Mouse (Mus musculus) T-cell, adult 2 months (primary cell): Measurements from ENCODE around the gene Pdzd9.
"Not testable (repeated sequence)": the region's sequence is repeated elsewhere in the genome, so short reads cannot be mapped to it uniquely, and the experiment has no call there.

Experiments
- DNase-seq: peaks from one replicate; pipeline ENCODE4 v3.0.0; 2022; ENCODE audit warnings: low spot score

The Pdzd9 gene

DNA sequence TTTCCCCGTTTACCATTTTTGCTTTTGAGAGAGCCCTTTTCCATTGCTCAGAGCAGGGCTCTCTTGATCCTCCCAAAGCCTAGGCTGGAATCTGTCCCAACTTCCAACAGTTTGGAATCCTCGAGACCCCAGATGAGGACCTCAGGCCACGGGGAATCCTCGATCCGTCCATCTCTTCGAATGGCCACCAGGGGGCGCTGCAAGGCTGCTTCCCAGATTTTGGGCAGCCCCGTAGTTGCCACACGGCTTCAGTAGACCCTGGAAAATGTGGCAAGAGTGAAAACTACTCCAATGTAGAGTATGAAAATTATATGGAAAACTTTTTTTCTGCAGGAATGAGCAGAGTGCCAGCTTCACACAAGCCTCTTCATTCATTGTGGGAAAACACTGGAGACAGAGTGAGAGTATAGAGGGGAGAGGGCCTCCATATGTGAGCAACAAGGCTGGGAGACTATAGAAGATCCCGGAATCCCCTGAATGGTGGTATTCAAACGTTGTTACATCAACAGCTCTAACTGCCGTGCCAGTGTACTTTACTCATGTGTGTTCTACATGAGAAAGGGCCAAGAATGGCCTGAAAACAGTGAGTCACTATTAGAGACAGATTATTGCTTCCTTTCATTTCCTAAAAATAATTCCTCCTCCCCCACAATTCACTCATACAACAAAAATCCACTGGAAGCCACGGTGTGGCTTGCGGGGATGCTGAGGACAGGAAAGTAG, at the start of gene Pdzd9:
Pdzd9 (minus strand) TSS at position 191 of the 723 bp plus-strand sequence.
- peak; percentile 47 for DNase-seq

DNA sequence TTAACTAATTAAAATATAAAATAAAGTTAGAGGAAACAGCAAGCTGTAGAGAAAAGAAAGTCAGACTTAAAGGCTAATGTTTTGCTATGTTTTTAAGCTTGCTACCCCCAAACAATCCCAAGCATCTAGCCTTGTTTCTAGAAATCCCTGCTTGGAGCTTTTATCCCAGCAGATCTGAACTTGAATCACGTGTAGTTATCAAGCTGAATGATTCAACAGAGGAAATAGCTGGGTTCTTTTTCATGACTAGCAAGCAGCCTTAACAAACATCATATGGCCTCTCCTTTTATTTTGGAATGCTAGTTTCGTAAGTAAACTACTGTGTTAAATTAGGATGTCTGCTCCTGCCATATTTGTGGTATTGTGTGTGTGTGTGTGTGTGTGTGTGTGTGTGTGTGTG, 47.1 kb upstream of the Pdzd9 start:
- DNase-seq: no peak

DNA sequence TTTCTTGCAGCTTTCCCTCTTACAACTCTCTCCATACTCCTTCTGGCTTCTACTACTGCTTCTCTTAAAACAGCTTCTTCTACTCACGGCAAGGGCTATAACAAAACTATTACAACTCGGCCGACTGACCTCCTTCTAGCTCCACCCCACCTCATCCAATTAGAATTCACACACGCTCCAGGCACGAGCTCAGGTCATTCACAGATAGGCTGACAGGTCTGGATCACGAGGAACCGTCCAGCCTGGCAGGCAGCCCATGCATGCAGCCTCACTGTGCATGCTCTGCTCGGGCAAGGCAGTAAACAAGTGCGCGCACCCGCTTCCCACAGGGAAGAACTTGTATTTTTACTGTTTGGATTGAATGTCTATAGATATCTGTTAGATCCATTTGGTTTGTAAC, 43.8 kb upstream of the Pdzd9 start:
- not testable (repeated sequence) for DNase-seq

DNA sequence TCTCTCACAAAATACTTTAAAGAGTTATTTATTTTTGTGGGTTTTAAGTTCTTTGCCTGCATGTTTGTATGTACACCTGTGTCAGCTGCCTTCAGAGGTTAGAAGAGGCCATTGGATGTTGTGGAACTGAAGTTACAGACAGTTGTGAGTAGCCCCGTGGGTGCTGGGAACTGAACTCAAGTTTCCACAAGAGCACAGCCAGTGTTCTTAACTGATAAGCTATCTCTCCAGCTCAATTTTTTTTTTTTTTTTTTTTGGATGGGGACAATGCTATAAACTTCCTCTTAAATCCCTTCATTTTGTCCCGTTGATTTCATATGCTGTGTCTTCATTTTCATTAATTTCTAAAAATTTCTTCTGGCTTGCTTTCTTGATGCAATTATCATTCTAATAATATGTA, 43.1 kb upstream of the Pdzd9 start:
- no peak for DNase-seq

DNA sequence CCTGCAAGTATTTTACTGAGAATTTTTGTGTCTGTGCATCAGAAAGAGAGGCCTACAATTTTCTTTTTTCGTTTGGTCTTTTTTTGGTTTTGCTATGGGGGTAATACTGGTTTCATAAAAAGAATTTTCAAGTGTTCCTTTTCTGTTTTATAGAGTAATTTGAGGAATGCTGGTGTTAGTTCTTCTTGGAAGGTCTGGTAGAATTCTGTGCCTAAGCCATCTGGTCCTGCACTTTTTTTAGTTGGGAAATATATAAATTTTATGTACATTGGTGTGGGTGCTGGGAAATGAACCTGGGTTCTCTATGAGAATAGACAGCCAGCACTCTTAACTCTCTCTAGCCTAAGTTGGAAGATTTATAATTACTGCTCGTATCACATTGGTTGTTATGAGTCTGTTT, 41.9 kb upstream of the Pdzd9 start:
- DNase-seq: no peak

DNA sequence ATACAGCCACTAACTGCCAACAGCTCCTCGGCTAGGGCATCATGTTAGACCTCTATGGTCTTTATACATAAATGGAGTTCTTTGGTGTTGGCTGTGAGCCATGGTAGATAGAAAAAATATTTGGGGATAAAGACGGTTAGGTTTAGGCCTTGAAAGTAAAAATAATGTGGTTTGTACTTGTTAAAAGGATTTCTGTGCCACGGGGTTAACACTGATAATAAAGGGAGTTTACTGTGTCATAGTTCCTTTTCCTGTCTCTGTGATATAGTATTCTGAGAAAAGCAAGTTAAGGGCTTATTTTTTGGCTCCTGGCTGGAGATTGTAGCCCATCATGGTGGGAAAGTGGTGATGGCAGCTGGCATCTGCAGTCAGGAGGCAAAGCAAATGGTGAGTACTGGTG, 33.7 kb upstream of the Pdzd9 start:
- no peak for DNase-seq

DNA sequence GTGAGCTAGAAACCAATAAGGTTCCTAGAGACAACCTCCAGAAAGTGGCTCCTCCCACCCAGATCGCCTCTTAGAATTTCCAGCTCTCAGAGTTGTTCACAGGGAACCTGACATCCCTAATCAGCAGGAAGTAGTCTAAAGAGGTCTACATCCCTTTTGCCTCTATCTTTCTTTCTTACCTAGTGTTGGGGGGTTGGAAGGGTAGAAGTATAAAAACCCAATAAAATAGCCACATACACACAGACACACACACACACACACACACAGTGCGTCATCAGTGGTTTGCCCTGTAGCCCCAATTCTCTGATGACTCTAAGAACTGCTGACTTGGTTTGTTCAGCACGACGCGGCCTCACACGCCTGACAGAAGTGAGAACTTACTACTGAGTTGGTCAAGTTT, 29.4 kb upstream of the Pdzd9 start:
- DNase-seq: peak; percentile 45

DNA sequence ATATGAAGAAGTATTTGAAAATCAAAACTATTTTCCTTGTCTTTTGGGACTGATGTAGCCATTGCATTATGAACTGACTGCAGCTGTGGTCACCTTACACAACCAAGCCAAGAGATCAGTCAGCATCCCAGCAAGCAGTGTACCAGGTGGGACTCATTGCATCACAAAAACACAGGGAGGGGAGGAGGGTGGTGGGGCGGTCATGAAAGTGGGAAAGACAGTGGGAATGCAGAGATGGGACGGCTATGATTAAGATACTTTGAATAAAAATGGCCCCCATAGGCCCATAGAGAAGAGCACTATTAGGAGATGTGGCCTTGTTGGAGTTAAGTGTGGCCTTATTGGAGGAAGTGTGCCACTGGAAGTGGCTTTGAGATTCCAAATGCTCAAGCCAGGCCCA, 26.2 kb upstream of the Pdzd9 start:
- DNase-seq: no peak

DNA sequence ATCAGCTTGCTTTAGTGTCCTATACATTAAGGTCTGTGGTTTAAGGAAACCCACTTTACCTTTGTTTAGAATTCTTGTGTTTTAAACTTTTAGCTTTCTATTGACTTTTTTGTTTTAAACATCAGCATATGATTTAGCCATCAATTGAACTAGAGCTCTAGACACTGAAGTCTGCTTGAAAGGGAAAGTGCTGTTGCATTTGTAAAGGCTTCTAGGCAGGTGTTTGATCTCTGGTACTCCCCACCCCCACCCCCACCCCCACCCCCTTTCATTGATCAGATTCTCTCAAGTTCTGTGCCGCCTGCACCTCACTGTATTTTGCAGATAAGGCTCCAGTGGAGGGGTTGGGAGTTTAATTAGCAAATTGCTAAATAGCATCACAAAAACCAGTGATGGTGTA, 25.5 kb upstream of the Pdzd9 start:
- DNase-seq: no peak

DNA sequence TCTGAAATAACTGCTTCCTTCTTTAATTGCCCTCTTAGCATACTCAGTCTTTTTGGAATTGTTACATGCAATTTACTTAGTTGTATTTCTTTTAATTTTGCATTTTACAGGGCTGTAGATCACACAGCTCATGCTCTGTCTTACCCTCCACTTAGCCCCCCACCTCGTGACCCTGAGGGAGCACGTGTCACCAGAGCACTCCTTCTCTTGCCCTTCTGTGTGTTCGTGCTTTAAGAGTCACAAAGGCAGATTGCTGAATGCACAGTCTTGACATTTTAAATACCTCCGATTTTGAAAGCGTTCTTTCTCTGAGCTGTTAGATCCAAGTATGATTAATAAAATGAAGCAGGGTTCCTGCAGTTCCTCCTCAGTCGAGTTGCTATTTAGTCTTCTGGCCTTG, 25.1 kb upstream of the Pdzd9 start:
- DNase-seq: no peak

DNA sequence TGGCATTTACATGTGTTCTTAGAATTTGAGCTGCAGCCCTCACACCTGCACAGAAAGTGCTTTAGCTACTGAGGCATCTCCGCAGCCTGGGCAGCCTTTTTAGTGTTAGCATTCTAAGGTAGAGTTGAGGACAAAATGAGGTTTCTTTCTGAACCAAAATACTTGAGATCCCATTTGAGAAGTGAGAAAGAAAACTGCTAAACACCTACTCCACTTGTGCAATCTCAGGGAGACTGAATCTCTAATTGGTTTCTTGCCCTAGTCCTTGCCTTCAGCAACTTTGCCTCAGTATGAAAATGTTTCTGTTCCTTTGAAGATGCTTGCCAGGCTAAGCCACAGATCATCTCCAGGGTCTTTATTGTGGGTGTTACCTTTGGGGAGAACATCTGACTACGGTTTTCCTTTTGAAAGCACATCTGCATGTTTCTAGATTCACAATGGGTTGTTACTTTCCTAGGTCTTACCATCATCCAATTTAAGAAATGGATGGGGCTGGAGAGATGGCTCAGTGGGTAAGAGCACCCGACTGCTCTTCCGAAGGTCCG, 23.8 kb upstream of the Pdzd9 start:
- peak; percentile 50 for DNase-seq

DNA sequence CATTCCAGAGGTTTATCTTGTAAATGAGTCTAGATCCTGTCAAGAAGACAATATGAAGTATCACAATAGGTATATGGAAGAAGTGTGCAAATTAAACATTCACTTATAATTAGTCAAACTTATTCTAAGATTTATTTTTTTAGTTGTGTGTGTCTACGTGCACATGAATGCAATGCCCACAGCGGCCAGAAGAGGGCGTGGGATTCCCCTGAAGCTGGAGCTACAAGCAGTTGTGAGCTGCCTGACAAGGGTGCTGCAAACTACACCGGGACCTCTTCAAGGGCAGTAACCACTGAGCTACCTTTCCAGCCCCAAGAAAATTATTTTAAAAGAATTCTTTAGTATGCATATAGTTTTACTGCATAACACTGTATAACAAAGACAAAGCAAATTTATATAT, 20.5 kb upstream of the Pdzd9 start:
- peak; percentile 26 for DNase-seq

DNA sequence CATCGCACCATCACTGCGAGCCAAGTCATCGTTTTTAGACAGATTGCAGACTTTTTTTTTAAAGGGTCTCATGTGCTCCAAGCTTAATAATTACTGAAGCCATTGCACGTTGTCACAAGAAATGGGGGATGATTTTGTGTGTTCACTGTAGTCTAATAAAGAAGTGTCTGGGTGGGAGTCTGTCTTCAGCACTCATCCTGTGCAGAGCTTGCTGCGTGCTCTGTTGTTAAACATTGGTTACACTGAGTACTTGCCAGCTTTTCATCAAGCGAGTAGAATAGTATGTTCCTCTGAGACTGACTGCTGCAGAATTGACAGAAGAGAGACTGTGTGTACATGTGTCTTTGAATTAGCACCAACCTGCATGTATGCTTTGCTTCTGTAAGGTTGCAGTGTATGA, 15.1 kb upstream of the Pdzd9 start:
- DNase-seq: no peak

DNA sequence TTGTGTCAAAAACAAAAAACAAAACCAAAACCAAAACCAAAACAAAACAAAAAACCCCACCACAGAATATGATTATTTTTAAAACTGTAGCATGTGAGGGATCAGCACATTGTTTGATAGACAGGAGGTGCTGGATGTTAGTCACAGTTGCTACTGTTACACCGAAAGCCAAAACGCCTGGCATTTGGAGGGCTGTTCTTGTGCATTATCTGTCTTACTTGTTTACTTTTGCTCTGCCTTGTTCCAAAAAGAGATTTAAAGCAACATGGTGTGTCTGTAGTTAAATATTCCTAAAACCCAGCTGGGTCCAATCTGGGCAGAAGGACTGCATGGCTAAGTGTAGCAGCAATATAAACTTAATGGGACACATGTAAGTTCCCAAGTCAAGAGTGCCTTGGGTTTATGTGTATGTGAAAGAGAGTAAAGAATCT, 14.6 kb upstream of the Pdzd9 start:
- no peak for DNase-seq

DNA sequence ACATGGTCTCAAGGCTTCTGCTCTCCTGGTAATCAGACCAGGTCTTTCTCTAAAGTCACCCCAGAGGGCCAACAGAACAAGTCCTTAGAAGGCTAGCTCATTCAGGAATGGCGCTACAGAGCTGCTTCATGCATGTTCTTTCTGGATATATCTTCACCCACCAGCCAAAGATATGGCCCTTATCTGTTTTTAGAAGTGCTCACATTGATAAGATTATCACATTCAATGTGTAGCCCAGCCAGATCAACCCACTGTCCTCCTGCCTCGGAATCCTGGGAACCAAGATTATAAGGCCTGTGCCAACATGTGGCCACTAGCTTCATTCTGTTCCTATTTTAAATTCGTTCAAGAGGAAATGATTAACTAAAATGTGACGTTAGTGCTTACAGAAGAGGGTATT, 11.9 kb upstream of the Pdzd9 start:
- no peak for DNase-seq

DNA sequence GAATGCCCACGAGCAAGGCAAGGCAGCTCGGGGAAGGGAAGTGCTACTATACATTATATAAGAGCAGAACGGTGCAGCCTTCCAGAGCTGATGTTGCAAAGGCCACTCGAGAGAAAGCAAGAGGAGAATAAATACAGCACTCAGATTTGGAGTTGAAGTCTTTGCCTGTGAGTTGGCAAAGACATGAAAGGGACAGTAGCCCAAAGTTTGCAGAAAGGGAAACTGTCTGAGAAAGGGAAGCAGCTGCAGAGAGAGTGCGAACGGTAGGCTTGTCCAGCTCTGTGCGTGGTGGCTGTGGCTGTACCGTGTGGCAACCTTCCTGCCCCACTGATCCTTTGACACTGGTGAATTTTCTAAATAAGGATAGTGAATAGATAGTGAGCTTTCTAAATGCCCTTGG, 8.9 kb upstream of the Pdzd9 start:
- DNase-seq: no peak

DNA sequence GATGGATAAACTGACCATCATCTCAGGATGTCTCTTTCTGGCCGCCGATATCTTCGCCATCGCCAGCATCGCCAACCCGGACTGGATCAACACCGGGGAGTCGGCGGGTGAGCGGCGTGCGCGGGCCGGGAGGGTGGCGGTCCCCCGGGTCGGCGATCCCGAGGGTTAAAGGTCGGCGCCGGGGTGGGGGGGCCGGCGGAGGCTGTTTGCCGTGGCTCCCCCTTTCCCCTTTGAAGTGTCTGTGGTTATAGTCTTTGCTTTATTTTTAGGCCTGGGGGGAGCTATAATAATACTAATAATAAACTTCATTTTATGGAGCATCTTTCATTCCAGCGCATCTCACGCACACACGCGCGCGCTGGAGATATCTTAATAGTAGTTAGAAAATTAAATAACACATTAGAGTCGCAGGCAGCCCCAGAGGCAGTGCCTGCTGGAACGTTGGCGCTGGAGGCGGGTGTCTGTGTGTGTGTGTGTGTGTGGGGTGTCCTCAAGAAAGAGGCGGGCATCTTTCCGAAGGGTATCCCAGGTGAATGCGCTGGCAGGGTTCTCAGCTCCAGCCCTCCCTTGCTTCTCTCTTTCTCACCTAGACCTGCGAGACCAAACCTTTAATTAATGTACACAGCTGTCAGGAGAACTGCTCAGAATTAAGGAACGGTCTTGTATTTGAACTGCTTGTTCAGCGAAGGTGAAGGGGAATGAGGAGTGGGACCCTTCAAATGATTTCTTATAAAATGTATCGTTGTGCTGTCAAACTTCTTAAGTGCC, 7.8 kb upstream of the Pdzd9 start:
- peak; percentile 14 for DNase-seq

DNA sequence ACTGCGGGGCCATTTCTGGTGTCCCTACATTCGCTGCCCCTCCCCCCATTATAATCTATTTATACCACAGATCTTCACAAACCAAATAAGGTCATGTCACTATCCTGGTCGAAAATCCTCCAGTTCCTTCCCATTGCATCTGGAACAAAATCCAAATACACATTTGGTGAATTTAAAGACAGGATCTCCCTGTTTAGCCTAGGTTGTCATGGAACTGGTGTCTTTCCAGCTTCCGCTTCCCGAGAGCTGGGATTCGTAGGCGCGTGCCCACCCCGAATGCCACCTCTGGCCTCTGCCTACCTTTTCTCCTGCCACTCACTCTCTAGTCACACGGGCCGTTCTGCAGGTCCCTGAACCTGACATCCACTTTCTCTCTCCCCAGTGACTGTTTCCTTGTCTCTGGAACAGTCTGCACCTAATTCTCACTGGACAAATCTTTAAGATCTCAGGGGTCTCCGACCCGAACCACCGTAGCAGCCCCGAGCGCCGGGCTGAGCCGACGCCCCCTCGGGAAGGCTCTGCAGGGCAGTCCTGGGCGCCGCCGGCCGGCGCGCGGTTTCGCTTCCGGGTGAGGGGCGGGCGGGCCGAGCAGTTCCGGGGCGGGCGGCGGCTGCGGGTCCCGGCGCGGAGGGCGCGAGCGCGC, 7.0 kb upstream of the Pdzd9 start, which contains the start of gene Mosmo:
Mosmo (plus strand) TSS at position 618 of the 643 bp plus-strand sequence.
- peak; percentile 61 for DNase-seq

DNA sequence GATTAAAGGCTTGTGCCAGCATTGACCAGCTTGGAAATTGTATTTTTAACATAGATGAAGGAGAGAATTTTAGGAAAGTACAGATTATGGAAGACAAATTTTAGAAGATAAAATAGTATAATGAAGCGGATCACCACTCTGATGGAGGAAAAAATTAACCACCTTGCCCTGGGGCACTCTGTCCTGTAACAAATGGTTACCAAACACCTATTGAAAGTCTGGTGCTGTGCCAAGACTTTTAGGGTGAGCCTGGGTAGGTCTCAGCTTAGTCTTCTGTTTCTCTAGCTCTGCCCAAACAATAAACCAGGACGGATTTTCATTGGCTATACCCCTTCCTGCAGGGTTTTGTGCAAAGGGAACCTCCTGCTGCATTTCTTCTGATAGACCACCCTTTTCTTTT, 1.1 kb upstream of the Pdzd9 start:
- no peak for DNase-seq

DNA sequence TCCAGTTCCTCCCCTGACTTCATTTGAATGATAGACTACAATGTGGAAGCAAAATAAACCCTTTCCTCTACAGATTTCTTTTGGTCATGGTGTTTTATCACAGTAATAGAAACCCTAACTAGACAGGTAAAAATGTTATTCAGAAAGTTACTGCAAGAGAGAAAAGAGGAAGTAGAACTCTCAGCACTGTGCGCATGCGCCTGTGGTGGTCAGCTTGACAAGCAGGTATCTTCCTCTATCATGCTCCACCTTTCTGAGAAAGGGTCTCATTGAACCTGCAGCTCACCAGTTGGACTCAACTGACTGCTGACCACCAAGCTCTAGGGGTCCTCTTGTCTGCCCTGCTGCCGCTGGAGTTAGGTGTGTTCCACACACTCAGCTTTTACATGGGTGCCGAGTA, 8.1 kb downstream of the Pdzd9 start:
- DNase-seq: no peak

DNA sequence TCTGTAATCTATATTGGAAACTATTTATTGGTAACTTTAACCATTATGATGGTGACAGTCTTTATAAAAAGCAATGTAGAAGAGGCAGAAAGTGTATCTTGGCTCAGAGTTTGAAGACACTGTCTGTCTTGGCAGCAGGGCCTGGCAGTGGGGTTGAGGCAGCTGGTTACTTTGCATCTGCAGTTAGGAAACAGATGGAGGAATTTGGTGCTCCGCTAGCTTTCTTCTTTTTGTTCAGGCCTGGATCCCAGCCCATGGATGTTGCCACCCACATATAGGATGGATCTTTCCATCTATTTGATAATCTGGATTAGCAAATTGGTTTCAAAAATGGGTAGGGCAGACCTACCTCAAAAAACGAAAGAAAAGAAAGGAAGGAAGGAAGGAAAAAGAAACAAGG, 22.3 kb downstream of the Pdzd9 start:
- no peak for DNase-seq

DNA sequence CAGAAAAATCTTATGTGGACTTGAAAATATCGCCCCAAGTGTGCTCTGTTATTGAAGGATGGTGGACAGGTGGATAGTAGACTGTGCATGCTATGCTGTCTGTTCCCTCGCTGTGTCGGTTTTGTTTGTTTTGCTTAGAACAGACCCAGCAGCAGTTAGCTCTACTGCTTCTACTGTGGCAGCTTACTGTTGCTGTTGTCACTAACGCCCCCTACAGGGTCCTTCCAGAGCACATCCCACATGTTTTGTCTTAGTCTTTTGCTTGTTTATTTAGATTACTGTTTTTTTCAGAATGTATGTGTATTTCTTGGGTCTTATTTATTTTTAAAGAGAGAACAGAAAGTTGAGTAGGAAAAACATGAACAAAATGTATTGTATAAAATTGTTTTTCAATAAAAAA, 26.9 kb downstream of the Pdzd9 start:
- no peak for DNase-seq

DNA sequence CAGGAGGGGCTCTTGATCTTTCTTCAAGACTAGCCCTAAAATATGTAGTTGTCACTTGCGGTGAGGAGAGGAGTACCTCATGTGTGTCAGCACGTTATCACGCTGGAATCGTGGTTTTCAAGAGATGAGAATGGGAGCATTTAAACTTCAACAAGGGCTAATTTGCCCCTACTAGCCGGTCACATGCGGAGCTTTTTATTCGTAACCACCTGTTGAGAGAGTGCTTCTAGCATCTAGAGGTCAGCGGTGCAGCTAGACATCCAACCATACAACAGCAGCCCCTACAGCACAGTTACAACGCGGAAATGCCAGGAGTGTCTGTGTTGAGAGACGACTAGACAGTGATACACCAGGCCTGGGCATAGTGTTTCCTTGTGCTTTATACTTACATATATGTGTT, 34.3 kb downstream of the Pdzd9 start:
- no peak for DNase-seq
